Mouse (Mus musculus) adrenal gland, adult (tissue): Measurements from ENCODE around the gene Cyb5rl.
A peak's percentile ranks its signal among the peaks of the same experiment; 100 is the strongest.
"Not testable (repeated sequence)": the region's sequence is repeated elsewhere in the genome, so short reads cannot be mapped to it uniquely, and the experiment has no call there.

Experiments
- DNase-seq, 2 experiments: peaks; one replicate each; pipeline ENCODE4 v3.0.0; 2022 to 2023; ENCODE audit warnings: low spot score in 1 of 2; ENCODE audit not compliant: inconsistent age in 2 of 2

The Cyb5rl gene

GRCm38 (mm10) chr4:107108291-107108731 lies 41.5 kb downstream of the Cyb5rl start:
- peak; percentile 45 to 70 for DNase-seq

- DNase-seq = not testable (repeated sequence)
Measured at GRCm38 (mm10) chr4:107109181-107109580, 42.4 kb downstream of the Cyb5rl start.

DNA sequence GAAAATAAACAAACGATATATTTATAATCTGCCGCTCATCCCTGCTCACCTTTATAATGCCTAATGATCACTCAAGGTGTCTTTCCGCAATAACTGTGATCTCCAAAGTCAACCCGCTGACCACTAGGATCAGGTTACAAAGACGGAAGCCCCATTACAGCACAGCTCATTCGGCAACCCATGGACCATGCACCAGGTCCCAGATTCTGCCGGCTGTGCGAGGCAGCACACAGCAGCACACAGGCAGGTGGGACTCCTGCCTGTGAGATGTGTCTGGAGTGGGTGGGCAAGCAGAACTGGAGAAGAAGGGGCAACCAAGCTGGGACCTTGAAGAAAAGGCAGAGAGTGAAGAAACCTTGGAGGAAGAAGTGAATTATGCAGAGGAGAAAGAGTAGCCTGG lies 47.5 kb downstream of the Cyb5rl start:
- DNase-seq = no peak

GRCm38 (mm10) chr4:107117741-107118385 lies 51.1 kb downstream of the Cyb5rl start:
- peak; percentile 83 for DNase-seq

GRCm38 (mm10) chr4:107119056-107119455 lies 52.3 kb downstream of the Cyb5rl start:
- DNase-seq = no peak

- no peak for DNase-seq
Measured at GRCm38 (mm10) chr4:107120676-107121075, 53.9 kb downstream of the Cyb5rl start.

- DNase-seq = peak; percentile 46 to 79
Measured at GRCm38 (mm10) chr4:107121165-107121943, 54.6 kb downstream of the Cyb5rl start.

- DNase-seq = no peak
Measured at GRCm38 (mm10) chr4:107124376-107124775, 57.6 kb downstream of the Cyb5rl start.

GRCm38 (mm10) chr4:107125101-107125500 lies 58.3 kb downstream of the Cyb5rl start:
- DNase-seq = no peak

DNA sequence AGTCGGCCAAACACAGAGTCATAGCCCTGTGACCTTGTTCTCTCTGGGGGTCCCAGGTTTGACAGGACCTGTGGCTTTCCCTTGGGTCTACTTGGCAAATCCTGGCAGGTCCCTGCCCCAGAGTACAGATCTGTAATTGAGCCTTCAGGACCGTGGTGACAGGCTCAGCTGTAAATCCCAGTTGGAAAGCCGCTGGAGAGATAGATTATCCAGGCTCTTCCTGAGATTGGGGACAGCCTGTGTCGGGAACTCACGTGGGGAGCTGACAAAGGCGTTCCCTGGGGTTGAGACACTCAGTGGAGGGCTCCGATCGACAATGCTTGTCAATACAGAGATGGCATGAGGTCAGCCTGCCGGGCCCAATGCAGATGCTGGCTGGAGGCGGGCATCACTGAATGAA lies 59.6 kb downstream of the Cyb5rl start:
- no peak for DNase-seq

DNA sequence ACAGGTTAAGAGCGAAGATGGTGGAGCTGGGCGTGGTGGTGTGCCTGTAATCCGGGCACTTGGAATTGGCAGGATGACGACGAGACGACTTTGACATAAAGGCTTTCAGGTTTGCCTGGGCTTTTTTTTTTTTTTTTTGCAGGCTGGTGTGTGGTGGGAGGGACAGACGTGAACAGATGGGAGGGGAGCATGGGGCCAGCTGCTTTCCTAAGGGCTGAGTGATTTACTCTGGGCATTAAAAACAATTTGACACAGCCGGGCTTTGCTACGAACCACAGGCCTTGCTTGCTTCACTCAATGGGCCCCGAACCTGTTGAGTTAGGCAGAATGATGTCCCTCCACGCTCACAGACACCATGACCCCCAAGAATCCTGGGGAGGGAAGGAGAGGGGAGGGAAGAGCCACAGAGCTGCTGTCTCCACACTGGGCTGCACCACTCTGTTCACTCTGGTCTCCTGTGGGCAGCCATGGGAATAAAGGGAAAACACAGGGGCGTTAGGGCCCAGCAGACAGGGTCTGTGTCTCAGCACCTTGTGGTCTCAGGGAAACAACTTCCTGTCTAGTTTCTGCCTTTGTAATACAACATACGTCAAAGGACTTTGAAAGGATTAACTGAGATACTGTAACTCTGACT lies 60.2 kb downstream of the Cyb5rl start:
- no peak for DNase-seq

DNA sequence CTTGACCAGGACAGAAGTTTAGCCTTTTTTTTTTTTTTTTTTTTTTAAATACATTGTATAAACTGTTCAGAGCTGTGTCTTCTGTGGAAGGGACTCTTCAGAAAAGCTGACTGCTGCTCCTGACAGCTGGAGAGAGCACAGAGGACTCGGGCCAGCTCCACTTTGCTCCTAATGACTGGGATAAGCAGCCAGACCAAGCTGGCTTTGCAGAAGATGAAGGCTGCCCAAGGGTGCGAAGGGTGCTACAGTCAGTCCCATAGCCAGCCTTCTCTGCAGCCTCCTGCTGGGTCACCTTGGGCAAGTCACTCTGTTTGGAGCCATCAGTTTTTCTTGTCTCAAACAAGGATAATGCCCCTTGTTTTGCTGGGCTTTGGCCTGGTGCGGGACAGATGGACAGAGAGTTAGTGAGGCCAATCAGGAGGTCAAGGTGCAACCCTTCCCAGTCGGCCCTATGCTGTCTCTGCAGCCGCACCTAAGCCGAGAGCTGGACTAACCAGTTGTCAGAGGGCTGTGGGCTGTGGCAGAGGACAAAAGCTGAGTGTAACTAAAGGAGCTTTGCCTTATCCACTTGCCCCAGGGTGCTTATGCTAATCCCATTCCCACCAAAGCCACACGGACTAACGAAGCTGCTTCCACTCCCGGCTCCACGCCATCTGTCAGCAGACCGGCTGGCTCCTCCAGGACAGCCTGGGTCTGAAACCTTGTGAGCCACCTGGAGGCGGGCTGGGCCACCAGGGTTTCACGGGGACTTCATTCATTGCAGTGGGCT lies 61.3 kb downstream of the Cyb5rl start:
- DNase-seq = no peak

DNA sequence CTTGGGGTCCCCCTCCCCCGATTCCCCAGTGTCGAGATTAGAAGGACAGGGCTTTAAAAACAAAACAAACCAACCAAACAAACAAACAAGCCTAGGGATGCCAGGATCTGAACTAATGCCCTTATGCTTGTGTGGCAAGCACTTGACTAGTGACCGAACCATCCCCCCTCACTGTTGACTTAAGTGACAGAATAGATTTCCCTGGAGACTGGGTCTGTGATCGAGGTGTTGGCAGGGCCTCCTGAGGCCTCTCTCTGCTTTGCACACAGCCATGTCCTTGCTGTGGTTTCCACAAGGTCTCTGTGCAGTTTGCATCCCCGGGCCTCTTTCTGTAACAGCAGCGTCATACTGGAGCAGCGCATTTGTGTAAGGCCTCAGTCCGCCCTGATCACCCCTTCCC lies 62.6 kb downstream of the Cyb5rl start:
- peak in 1 of 2 experiments; percentile 58 for DNase-seq

DNA sequence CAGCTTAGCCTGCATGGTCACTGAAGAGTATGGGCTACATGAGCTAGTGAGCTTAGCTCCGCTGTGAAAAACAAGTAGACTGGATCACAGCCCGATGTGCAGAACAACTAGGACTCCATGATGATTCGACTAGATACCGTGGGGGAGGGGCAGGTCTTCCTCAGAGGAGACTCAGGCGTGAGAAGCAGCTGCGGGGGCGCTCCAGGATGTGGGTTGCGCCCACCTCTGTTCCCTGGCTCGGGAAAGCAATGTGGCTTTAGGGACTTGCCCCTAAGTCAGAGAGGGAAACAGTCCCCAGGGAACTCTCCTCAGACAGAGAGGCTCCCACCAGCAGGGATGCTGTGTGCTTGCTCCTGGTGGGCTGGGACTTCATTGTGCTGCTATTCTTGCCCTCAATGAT lies 63.7 kb downstream of the Cyb5rl start:
- DNase-seq = no peak

- DNase-seq = no peak
Measured at GRCm38 (mm10) chr4:107134891-107135290, 68.1 kb downstream of the Cyb5rl start.

DNA sequence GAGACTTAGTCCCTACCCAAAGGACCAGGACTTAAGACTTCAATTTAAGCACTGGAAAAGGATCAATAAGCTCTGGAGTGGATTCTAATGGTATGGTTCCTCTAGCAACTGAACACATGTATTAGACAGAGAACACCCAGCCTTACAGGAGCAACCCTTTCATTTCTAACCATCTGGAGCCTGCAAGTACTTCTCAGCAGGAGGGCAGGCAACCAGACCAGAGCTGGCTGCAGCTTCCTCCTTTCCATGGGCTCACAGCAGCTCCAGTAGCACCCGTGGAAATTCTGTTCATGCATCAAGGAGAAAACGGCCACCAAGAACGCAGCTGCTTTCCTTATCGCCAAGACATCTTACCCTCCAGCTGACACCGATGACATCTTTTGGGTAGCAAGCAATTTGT lies 68.9 kb downstream of the Cyb5rl start:
- no peak for DNase-seq

DNA sequence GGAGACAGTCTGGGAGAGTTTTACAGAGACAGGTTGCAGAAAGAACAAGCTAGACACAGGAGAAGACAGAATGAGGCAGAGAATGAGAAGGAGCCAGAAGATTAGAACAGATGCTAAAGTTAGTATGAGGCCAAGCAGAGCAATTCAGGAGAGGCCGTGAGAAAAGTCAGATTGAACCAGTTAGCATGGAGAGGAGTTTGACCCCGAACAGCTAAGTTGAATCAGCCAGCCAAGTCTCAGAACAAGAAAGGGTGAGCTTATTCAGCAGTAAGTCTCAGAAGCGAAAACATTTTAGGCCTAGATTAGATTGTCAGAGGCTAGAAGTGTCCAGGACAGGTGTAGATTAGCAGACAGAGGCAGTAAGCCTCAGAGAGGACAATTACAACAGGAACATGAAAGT lies 69.7 kb downstream of the Cyb5rl start:
- DNase-seq = no peak
